Mouse (Mus musculus): ENCODE data around the gene Fam53b. TPM values are rescaled to one million over a fixed set of nuclear protein-coding genes. Genes with fewer than 3 reads are reported as not detected.
A peak's percentile ranks its signal among the peaks of the same experiment; 100 is the strongest.

Gene Fam53b
- total RNA-seq, 2 experiments from 2014 or later = 17.1 to 17.2 TPM

- no peak for DNase-seq (ENCODE audit: low spot score in 2 of 2)
Measured at GRCm38 (mm10) chr7:132742912-132743311, 70.8 kb downstream of the Fam53b start.

DNA sequence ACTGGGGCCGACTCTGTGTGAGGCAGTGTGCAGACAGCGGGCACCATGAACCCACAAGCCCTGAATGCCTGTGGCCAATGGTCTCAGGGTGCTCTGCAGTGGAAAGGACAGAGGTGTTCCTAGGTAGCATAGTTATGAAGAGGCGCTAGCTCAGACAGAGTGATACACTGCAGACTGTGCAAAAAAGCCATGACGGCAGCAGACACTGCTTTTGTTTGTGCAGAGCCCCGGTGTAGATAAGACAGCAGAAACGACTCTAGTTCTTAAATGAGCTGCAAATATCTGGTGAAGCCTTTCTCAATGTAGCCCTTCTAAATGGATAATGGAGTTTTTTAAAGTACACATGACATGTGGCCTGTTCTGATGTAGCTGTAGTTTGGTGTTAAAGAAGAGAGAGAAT is 73.9 kb downstream of the Fam53b start:
- no peak for DNase-seq (ENCODE audit: low spot score in 2 of 2)

- DNase-seq (ENCODE audit: low spot score in 2 of 2) = no peak
Measured at GRCm38 (mm10) chr7:132738844-132739243, 74.8 kb downstream of the Fam53b start.

- DNase-seq (ENCODE audit: low spot score in 2 of 2) = peak in 1 of 2 experiments; percentile 47
Measured at GRCm38 (mm10) chr7:132736099-132736862, 77.4 kb downstream of the Fam53b start.

GRCm38 (mm10) chr7:132735145-132735544 is 78.5 kb downstream of the Fam53b start:
- DNase-seq (ENCODE audit: low spot score in 2 of 2) = no peak

DNA sequence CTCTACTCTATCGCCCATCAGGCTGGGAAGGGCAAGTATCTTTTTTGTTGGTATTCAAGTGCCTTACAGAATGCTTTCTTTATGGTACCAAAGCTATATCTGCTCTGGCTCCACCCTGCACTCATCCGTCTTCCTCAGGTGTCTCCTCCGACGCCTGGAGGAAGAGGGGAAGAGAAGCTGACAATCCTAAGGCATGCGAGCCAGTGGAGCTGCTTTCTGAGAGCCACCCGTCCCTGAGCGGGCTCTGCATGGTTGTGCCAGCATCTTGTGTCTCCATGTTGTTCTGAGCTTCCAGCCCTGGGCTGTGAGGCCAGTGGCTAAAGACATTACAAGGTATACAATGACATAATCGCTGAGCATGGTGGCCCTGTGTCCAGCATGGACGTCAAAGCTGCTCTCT is 79.5 kb downstream of the Fam53b start:
- DNase-seq (ENCODE audit: low spot score in 2 of 2) = no peak

DNA sequence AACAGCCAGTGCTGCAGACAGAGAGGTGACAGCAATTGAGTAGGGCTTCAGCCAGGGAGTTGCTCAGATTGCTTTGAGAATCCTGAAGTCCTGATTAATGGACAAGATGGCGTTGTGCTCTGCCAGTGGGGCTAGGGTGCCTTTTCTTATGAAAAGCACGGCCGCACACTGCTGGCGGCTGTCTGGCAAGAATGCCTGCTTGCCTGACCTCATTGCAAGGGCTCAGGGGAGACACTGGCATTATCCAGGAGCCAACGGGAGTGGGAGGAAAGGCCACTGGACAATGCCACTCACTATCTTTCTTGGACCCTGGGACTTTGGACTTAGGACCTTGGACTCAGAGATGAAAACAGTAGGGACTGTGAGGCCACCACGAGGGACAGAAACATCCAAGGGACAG is 80.2 kb downstream of the Fam53b start:
- DNase-seq (ENCODE audit: low spot score in 2 of 2) = no peak

DNA sequence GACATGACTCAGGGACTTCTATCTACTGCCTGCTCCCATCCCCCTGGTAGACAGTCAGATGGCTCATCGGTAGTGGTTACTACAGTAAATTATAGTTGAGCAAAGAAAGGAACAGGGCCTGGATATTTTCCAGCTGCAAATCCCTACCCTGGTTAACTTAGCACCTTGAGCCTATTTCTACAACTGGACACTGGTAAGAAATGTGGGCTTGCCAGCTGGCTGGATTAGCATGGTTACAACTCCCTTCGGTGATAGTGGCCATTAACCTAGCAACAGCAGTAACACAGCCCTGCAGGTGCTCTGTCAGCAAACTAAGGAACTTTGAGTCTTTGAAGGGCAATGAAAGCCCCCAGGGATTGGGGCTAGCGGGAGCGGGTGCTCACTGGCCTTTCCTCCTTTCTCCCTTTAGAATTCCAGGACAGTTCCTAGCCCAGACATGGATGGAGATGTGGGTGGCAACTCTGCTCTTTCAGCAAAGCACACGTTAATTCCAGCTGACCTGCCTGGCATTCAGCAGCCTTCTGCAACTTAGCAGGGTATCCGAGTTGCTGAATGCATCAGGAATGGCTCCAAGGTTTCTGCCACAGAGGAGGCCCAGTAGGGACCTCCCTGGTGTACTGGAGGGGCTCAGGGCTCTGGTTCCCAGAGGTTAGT is 81.4 kb downstream of the Fam53b start:
- DNase-seq (ENCODE audit: low spot score in 2 of 2) = no peak

GRCm38 (mm10) chr7:132731558-132731957 is 82.1 kb downstream of the Fam53b start:
- no peak for DNase-seq (ENCODE audit: low spot score in 2 of 2)

- DNase-seq (ENCODE audit: low spot score in 2 of 2) = no peak
Measured at GRCm38 (mm10) chr7:132730510-132730909, 83.2 kb downstream of the Fam53b start.

DNA sequence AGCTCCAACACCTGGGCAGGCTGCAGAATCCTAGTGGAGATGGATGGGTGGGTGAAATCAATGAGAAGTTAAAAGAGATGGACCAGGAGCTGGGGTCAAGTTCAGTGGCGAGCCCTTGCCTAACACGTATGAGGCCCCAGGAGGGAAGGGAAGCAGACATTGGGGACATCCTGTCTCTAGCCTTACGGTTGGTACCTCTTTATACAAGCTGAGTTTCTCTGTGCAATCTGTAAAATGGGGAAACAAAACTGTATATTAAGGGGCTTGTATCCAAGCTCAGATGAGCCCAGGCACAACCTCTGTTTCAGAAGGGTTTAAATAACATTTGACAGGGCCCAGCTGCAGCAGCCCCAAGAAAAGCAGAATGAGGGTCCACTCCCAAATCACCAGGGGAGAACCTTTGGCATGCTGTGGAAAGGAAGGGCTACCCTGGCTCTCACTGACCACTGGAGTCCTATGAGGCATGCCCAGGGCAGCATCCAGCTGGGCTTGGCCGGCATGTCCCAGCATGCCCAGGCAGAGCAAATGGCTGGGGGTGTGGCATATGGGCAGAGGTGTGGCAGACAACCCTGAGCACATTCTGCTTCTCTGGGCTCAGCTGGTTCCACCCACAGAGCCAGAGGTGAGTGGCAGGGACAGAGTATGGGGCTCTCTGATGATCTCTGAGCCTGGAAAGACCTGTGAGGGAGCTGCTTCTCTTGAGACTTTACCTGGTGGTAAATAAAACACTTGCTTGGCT is 84.4 kb downstream of the Fam53b start:
- no peak for DNase-seq (ENCODE audit: low spot score in 2 of 2)

- no peak for DNase-seq (ENCODE audit: low spot score in 2 of 2)
Measured at GRCm38 (mm10) chr7:132726106-132726861, 87.4 kb downstream of the Fam53b start.

DNA sequence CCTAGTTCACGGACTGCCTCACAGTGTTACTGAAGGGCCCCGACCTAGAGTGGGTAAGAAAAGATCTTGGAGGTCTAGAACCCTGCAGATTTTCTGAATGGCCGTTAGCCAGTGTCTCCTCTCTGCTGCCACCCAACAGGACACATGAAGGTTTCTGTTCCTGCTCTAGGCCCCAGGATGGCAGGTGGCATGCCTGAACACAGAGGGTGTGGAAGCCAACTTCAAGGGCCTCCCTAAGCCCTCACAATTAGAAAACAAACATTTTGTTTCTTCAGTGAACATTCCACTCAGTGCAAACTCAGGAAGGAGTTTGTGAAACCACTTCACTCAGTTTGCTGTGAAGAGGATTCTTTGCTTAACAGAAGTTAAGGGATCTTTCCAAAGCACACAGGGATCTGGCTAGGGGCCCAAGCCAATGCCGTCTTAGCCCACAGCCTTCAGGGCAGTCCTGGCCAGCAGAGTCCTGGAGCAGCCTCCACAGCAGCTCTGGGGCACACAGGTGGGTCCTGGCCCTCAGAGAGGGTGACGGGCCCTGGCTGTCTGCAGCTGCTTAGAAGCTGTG is 89.1 kb downstream of the Fam53b start:
- no peak for DNase-seq (ENCODE audit: low spot score in 2 of 2)

- DNase-seq (ENCODE audit: low spot score in 2 of 2) = no peak
Measured at GRCm38 (mm10) chr7:132723906-132724305, 89.8 kb downstream of the Fam53b start.

GRCm38 (mm10) chr7:132722401-132723370 is 91.0 kb downstream of the Fam53b start:
- no peak for DNase-seq (ENCODE audit: low spot score in 2 of 2)

DNA sequence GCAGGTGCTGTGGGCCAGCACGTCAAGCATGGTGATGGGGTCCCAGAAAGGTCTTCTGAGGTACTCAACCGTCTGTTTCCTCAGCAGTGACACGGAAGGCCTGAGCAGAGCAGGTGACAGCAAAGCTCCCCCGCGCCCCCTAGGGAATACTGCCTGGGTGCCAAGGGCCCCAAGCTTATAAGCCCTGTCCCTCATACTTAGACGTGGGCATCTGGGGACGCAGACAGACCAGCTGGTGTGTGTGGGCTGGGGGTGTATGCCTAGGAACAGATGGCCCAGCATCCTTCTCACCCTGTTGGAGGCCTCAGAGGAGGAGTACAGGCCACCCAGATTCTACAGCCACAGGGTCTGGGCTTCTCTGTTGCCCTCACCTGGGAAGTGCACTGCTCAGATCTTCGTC is 93.1 kb downstream of the Fam53b start:
- DNase-seq (ENCODE audit: low spot score in 2 of 2) = no peak

DNA sequence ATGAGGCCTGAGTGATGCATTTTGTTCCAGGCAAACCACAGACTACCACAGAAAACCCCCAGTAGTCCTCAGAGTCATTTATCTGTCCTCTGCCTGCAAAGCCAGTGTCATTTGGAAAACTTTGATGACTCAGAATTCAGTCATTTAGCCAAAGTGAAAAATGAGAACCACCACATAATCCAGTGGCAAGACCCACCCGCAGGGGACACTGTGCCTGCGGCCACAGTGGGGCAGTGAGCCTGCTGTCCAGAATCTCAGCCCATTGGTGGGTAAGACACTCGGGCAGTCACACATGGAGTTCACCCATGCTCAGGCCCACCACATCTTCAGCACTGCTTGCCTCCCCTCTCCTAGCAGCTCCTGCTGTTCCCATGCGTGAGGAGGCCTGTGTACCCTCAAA is 94.1 kb downstream of the Fam53b start:
- DNase-seq (ENCODE audit: low spot score in 2 of 2) = no peak

GRCm38 (mm10) chr7:132715259-132715658 is 98.4 kb downstream of the Fam53b start:
- no peak for DNase-seq (ENCODE audit: low spot score in 2 of 2)

DNA sequence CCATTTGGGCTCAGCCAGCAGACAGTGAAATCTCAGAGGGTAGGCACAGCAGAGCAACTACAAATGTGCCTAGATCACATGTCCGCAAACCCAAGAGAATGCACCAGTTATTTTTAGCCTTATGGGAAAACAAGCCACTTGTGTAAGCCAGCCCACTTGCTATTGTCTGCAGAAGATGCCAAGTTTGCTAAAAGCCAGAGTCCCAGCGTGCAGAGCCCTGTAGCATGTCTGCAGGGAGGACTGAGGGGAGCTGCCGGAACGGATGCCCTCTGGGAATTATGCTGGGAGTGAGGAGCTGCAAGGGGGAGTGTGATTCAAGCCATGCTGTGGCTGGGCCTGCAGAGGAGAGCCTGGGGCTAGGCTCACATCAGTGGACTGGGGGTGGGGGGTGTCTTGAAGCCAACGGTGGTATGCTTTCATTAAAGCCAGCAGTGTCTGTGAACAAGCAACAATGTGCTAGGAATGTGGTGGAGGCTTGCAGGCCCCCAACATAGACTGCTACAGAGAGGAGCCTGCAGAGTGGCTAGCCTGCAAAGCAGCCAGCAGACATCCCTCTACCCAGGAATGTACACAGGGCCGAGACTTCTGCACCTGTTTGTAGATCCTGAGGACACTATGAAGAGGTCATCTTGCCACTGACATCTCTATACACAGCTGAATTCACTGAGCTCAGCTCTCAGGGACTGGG is 99.3 kb downstream of the Fam53b start:
- DNase-seq (ENCODE audit: low spot score in 2 of 2) = peak; percentile 40 to 55

All from layer of hippocampus, postnatal 10 days (tissue).